Mouse (Mus musculus): Measurements from ENCODE around the gene Mitf. TPM values are rescaled to one million over a fixed set of nuclear protein-coding genes. Genes with fewer than 3 reads are reported as not detected.
A peak's percentile ranks its signal among the peaks of the same experiment; 100 is the strongest.

The Mitf gene
- polyA plus RNA-seq, 1 experiment from 2014 or later = 2.6 TPM

GRCm38 (mm10) chr6:97789700-97790099 lies 17.2 kb upstream of the Mitf start:
- 0 out of 2 replicates have a peak, but pooled peaks cover 7% of the 10 kb centered on the region for H3K27me3 ChIP-seq (replicated peaks; ENCODE audit: low read depth, poor library complexity, severe bottlenecking)
- no peak overlapping the region for H3K27ac ChIP-seq (replicated peaks)
- no peaks in the 10 kb centered on the region for H3K9me3 ChIP-seq
- H3K4me1 ChIP-seq = no peaks in the 10 kb centered on the region
- WGBS = 83% methylated on average over 7 of the region's 7 CpGs
- H3K36me3 ChIP-seq (replicated peaks) = no peaks in the 10 kb centered on the region
- H3K4me3 ChIP-seq = no peak overlapping the region
- DNase-seq (ENCODE audit: low spot score) = no peak

GRCm38 (mm10) chr6:97792104-97792503 lies 14.7 kb upstream of the Mitf start:
- WGBS = 74% methylated on average over 1 of the region's 1 CpGs
- no peak for DNase-seq (ENCODE audit: low spot score)
- H3K4me3 ChIP-seq = no peak overlapping the region
- H3K36me3 ChIP-seq (replicated peaks) = no peaks in the 10 kb centered on the region
- no peaks in the 10 kb centered on the region for H3K4me1 ChIP-seq
- H3K9me3 ChIP-seq = no peaks in the 10 kb centered on the region
- H3K27ac ChIP-seq (replicated peaks) = no peak overlapping the region
- H3K27me3 ChIP-seq (replicated peaks; ENCODE audit: low read depth, poor library complexity, severe bottlenecking) = 0 out of 2 replicates have a peak, but pooled peaks cover 7% of the 10 kb centered on the region

DNA sequence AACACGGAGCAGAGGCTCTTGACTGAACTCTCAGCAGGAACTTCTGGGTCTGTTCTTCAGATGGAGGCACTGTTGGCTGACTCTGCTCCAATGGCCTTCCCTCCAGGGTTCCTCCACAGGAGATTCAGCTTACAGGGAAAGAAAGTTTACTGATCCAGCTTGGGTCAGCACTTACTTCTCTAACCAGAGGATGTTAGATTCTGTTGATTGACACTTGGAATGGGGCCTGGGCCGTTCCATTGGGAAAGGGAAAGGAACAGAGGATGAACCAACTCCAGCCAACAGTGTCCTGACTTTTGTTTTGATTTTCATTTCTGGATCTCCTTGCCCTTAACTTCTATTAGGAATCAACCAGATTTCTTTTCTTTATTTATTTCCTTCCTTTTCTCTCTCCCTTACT lies 11.7 kb upstream of the Mitf start:
- Histone ChIP-seq H3K27ac (replicated peaks) (no peak overlapping the region), H3K27me3 (replicated peaks; ENCODE audit: low read depth, poor library complexity, severe bottlenecking) (0 out of 2 replicates have a peak, but pooled peaks cover 7% of the 10 kb centered on the region), H3K4me3 (no peak overlapping the region), H3K9me3 (no peaks in the 10 kb centered on the region), H3K4me1 (no peaks in the 10 kb centered on the region), H3K36me3 (replicated peaks) (no peaks in the 10 kb centered on the region)
- DNase-seq (ENCODE audit: low spot score) = no peak
- 52% methylated on average over 2 of the region's 2 CpGs for WGBS

DNA sequence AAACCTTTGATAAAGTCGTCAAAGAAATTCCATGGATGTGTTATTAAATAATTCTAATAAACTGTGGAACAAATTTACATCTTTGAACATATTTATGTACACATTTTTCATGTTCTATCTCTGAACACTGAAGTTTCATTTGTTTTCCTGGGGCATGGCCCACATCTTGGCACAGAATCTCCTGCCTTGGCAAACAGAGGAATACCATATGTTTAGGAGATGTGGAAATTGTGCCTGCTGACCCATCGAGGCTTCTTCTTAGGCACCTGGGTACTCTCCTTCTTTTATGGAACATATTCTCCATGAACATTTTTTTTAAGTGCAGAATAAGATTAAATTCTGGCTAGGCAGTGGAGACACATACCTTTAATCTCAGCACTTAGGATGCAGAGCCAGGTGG lies 6.2 kb upstream of the Mitf start:
- Histone ChIP-seq H3K27me3 (replicated peaks; ENCODE audit: low read depth, poor library complexity, severe bottlenecking) (peaks cover 15% of the 10 kb centered on the region; the same call in 1 of the 2 replicates), H3K36me3 (replicated peaks) (no peaks in the 10 kb centered on the region), H3K9me3 (no peaks in the 10 kb centered on the region), H3K4me3 (no peak overlapping the region), H3K4me1 (peaks cover under 1% of the 10 kb centered on the region; the same call in 1 of the 2 replicates), H3K27ac (replicated peaks) (no peak overlapping the region)
- 77% methylated on average over 2 of the region's 2 CpGs for WGBS
- no peak for DNase-seq (ENCODE audit: low spot score)

DNA sequence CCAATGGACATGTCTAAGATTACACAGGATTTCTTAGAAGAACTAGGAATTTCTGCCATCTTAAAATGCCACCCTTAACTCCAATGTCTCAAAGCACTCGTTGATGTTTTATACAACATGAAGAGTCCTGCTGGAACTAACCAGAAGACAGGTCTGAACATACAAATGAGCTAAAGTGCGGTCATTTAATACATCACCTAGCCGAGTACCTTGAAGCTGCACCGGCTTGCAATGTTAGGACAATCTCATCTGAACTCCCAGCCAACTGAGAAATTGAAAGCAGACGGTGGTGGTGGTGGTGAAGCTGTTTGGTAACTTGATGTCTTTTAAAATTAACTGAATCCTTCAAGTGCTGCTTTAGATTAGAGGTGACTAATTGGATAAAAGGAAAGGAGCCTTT lies 801 bp upstream of the Mitf start:
- no peaks in the 10 kb centered on the region for H3K9me3 ChIP-seq
- peak overlapping the region; percentile 72 for H3K4me3 ChIP-seq
- H3K36me3 ChIP-seq (replicated peaks) = no peaks in the 10 kb centered on the region
- 41% methylated on average over 5 of the region's 5 CpGs for WGBS
- no peak overlapping the region for H3K27ac ChIP-seq (replicated peaks)
- H3K4me1 ChIP-seq = peaks cover 15% of the 10 kb centered on the region
- DNase-seq (ENCODE audit: low spot score) = peak; percentile 25
- H3K27me3 ChIP-seq (replicated peaks; ENCODE audit: low read depth, poor library complexity, severe bottlenecking) = peaks cover 35% of the 10 kb centered on the region

DNA sequence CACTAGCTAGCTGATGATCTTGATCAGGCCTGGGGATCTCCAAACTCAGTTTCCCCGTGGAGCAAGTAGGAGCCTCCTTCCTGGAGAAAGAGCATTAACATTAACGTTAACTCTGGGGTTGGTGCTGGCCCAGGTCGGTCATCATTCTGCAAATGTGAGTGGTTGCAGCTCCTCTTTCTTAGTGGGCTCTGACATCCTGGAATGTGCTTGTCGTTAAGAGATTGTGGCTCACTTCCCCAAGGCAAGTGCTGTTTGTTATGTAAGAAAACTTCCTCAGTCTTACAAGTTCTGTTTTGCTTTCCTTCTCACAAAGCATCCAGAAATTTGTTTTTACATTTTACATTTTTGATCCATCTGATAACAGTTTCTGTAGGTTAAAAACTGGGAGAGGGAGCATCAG lies 7.3 kb downstream of the Mitf start:
- Histone ChIP-seq H3K9me3 (no peaks in the 10 kb centered on the region), H3K4me3 (no peak overlapping the region), H3K4me1 (peaks cover 7% of the 10 kb centered on the region), H3K27me3 (replicated peaks; ENCODE audit: low read depth, poor library complexity, severe bottlenecking) (peaks cover 4% of the 10 kb centered on the region; the same call in 1 of the 2 replicates), H3K27ac (replicated peaks) (no peak overlapping the region), H3K36me3 (replicated peaks) (no peaks in the 10 kb centered on the region)
- 52% methylated on average over 4 of the region's 4 CpGs for WGBS
- DNase-seq (ENCODE audit: low spot score) = no peak

DNA sequence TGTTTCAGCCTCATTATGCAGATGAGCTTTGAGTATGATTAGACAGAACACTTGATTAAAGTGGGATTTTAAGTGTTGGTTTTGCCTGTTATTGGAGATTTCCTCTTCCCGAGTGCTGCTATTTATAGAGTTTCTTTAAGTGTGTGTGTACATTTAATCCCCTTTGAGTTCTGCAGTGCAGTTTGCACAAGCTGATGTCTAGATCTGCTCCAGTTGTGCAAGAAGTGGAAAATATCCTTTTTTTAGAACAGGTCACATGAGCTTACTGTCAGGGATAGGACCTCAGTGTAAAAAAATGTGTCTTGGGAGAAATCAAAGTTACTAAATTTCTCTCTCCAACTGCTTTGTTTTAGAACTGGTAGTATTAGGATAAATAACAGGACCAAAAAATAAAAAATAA lies 8.9 kb downstream of the Mitf start:
- H3K36me3 ChIP-seq (replicated peaks) = no peaks in the 10 kb centered on the region
- H3K4me1 ChIP-seq = peaks cover 9% of the 10 kb centered on the region
- no peak overlapping the region for H3K27ac ChIP-seq (replicated peaks)
- WGBS = 65% methylated on average over 1 of the region's 1 CpGs
- H3K27me3 ChIP-seq (replicated peaks; ENCODE audit: low read depth, poor library complexity, severe bottlenecking) = 0 out of 2 replicates have a peak, but pooled peaks cover 4% of the 10 kb centered on the region
- H3K9me3 ChIP-seq = no peaks in the 10 kb centered on the region
- no peak for DNase-seq (ENCODE audit: low spot score)
- H3K4me3 ChIP-seq = no peak overlapping the region

DNA sequence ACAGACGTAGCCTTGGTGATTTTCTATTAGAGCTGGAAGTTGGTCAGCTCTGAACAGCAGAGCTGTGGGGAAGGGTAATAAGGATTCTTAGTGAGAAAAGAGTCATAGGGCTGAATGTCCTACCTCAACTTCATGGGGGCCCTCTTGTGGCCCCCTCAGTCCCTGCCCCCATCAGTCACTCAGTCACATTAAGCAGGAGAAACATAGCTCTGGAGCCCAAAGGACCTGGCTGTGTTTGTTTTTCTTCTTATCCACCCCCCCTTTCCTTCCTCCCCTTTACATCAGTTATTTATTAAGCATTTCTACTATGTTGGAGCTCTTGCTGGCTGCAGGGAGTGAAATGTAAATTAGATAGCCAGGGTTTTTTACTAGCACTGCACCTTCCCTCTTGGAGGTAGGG lies 10.0 kb downstream of the Mitf start:
- Histone ChIP-seq H3K4me1 (peaks cover 10% of the 10 kb centered on the region), H3K9me3 (no peaks in the 10 kb centered on the region), H3K27ac (replicated peaks) (no peak overlapping the region), H3K4me3 (no peak overlapping the region), H3K36me3 (replicated peaks) (no peaks in the 10 kb centered on the region), H3K27me3 (replicated peaks; ENCODE audit: low read depth, poor library complexity, severe bottlenecking) (0 out of 2 replicates have a peak, but pooled peaks cover 4% of the 10 kb centered on the region)
- no peak for DNase-seq (ENCODE audit: low spot score)
- 71% methylated on average over 1 of the region's 1 CpGs for WGBS

DNA sequence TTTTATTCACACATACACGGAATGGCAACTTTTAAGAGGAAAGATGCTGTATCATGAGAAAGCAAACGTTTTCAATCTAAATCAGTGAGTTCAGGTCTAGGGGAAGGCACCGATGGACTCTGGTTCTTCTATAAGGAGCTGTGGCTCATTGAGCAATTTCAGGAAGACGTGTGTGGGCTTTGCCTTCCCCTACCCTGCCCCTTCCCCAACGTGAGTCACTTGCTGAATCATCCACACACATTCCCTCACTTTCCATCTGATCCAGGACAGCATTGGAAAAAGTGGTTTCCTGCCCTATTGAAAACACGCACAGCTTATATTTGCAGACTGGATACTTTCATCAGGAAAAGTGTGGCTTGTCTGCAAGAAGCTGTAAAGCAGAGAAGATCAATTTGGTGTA lies 11.3 kb downstream of the Mitf start:
- H3K36me3 ChIP-seq (replicated peaks) = no peaks in the 10 kb centered on the region
- 0 out of 2 replicates have a peak, but pooled peaks cover 4% of the 10 kb centered on the region for H3K27me3 ChIP-seq (replicated peaks; ENCODE audit: low read depth, poor library complexity, severe bottlenecking)
- 55% methylated on average over 6 of the region's 6 CpGs for WGBS
- no peak for DNase-seq (ENCODE audit: low spot score)
- peaks cover 10% of the 10 kb centered on the region for H3K4me1 ChIP-seq
- H3K9me3 ChIP-seq = no peaks in the 10 kb centered on the region
- no peak overlapping the region for H3K4me3 ChIP-seq
- H3K27ac ChIP-seq (replicated peaks) = no peak overlapping the region

DNA sequence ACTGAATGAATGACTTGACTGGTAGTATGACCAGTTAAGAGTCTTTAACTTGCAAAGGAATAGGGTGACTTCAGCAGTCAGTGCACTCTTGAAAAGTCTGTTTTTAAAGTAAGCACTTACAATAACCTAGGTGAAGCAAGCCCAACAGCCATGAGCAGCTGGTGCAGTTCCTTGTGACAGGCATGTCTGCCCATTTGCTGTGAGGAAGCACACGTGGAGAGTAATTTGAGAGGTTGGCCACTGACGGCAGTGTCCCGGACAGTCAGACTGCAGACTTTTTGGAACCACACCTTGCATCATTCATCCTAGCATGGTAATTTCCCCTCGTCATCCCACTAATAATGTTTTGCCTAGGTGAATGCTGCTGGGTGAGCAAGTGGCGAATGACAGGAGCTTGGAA lies 12.1 kb downstream of the Mitf start:
- H3K4me3 ChIP-seq = no peak overlapping the region
- WGBS = 69% methylated on average over 5 of the region's 5 CpGs

GRCm38 (mm10) chr6:97820505-97820904 lies 13.7 kb downstream of the Mitf start:
- WGBS = 73% methylated on average over 8 of the region's 8 CpGs
- no peaks in the 10 kb centered on the region for H3K9me3 ChIP-seq
- no peak overlapping the region for H3K27ac ChIP-seq (replicated peaks)
- H3K36me3 ChIP-seq (replicated peaks) = no peaks in the 10 kb centered on the region
- no peak for DNase-seq (ENCODE audit: low spot score)
- H3K4me1 ChIP-seq = peaks cover 10% of the 10 kb centered on the region
- H3K4me3 ChIP-seq = no peak overlapping the region
- H3K27me3 ChIP-seq (replicated peaks; ENCODE audit: low read depth, poor library complexity, severe bottlenecking) = 0 out of 2 replicates have a peak, but pooled peaks cover 4% of the 10 kb centered on the region

More for the DNA sequence above, 12.1 kb downstream of the Mitf start:
- H3K9me3 ChIP-seq = no peaks in the 10 kb centered on the region
- H3K4me1 ChIP-seq = peaks cover 10% of the 10 kb centered on the region
- H3K36me3 ChIP-seq (replicated peaks) = no peaks in the 10 kb centered on the region
- H3K27ac ChIP-seq (replicated peaks) = no peak overlapping the region
- 0 out of 2 replicates have a peak, but pooled peaks cover 4% of the 10 kb centered on the region for H3K27me3 ChIP-seq (replicated peaks; ENCODE audit: low read depth, poor library complexity, severe bottlenecking)
- no peak for DNase-seq (ENCODE audit: low spot score)

DNA sequence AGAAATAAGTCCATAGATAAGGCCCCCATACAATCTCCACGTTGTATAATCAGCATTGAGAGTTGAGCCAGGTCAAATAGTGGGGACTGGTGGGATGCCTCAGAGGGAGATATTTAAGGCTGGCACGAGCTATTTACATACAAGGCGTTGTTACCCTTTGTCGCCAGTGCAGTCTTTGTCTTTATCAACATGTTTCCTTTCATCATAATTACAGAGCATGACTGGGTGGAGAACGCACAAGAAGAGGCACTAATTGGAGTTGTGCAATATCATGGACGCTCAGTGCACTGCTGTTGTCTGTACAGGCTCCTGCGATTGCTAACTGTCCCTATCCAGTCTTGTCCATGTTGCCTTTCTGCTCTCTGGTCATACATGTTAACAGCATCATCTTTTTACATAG lies 15.0 kb downstream of the Mitf start:
- 92% methylated on average over 7 of the region's 7 CpGs for WGBS
- Histone ChIP-seq H3K4me1 (peaks cover 7% of the 10 kb centered on the region), H3K27me3 (replicated peaks; ENCODE audit: low read depth, poor library complexity, severe bottlenecking) (0 out of 2 replicates have a peak, but pooled peaks cover 4% of the 10 kb centered on the region), H3K9me3 (no peaks in the 10 kb centered on the region), H3K36me3 (replicated peaks) (no peaks in the 10 kb centered on the region), H3K4me3 (no peak overlapping the region), H3K27ac (replicated peaks) (no peak overlapping the region)
- no peak for DNase-seq (ENCODE audit: low spot score)

GRCm38 (mm10) chr6:97826642-97827275 lies 19.9 kb downstream of the Mitf start:
- no peak for DNase-seq (ENCODE audit: low spot score)
- H3K4me1 ChIP-seq = peaks cover 9% of the 10 kb centered on the region
- no peaks in the 10 kb centered on the region for H3K9me3 ChIP-seq
- H3K4me3 ChIP-seq = no peak overlapping the region
- WGBS = 89% methylated on average over 7 of the region's 7 CpGs
- H3K27ac ChIP-seq (replicated peaks) = no peak overlapping the region
- no peaks in the 10 kb centered on the region for H3K36me3 ChIP-seq (replicated peaks)
- H3K27me3 ChIP-seq (replicated peaks; ENCODE audit: low read depth, poor library complexity, severe bottlenecking) = no peaks in the 10 kb centered on the region
